Mouse (Mus musculus) lung, postnatal 0 days (tissue): ENCODE measurements around the gene Sult1c2.

Experiments used
- CTCF ChIP-seq: IDR thresholded peaks from 2 replicates; pipeline ENCODE4 v1.5.1; 2016; ENCODE audit warnings: antibody characterized with exemption, mild to moderate bottlenecking
- EP300 ChIP-seq: IDR thresholded peaks from 2 replicates; pipeline ENCODE4 v1.6.1; 2016; ENCODE audit warnings: antibody characterized with exemption, mild to moderate bottlenecking, control low read depth

- TF ChIP-seq CTCF = peak; percentile 41
- no peak for TF ChIP-seq EP300
Observed at GRCm38 (mm10) chr17:53833366-53833765, 12.8 kb downstream of the Sult1c2 start.
